Mouse (Mus musculus) urinary bladder, adult 18-20 months (tissue): Measurements from ENCODE around the gene Doc2b.
A peak's percentile ranks its signal among the peaks of the same experiment; 100 is the strongest.

Source experiments
- DNase-seq, 2 experiments: peaks; one replicate each; pipeline ENCODE4 v3.0.0; 2022; ENCODE audit warnings: low spot score in 2 of 2, mixed read lengths in 2 of 2

Gene Doc2b

DNA sequence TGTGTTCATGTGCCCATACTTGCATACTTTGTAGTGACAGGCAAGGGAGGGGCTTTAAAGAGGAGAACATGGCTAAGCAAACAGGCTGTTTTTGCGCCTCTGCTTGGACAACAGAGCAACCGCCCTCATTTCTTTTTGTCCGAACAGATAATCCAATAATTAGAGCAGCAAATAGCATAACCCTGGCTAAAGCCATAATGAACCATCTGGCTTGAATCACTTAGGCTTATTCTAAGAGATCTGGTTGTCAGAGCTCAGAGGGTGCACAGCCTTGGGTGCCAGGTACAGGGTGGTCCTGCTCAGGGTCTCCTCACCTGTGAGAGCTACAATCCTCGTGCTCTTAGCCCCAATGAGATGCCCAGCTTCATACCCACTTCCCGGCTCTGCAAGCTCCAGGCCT lies 2.5 kb downstream of the Doc2b start:
- no peak for DNase-seq

DNA sequence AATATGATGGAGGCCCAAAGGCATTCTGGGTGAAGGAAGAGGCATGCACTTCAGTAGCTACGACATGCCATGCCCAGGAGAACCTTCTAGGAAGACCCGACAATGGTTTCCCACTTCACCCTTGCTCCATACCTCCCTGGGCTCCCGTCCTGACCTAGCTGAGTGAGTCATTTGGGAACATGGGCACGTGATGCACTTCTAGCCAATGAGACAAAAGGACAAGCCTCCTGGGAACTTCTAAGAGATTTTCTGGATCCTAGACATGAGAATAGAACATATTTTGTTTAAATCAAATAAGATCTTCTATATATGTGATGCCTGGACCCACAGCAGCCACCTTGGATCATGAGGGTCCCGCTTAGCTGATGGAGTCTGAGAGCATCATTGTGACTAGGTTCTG lies 3.3 kb downstream of the Doc2b start:
- DNase-seq, result no peak

DNA sequence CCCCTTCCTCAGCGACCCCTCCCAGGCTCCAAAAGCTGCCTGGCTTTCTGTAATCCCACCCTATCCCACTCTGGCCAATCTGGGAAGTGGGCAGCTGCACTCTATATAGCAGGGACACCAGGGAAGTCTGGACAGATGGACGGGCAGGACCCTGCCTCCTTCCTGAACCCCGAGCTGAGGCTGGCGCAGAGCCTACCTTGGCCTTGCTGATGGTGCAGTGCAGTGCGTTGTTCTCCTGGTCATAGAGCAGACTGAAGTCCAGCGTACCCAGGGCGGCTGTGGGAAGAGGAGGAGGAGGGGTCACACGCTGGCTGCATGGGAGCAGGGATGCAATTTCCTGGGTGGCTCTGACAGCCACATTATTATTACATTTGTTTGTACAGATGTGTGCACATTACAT lies 10.0 kb downstream of the Doc2b start:
- DNase-seq, result no peak

DNA sequence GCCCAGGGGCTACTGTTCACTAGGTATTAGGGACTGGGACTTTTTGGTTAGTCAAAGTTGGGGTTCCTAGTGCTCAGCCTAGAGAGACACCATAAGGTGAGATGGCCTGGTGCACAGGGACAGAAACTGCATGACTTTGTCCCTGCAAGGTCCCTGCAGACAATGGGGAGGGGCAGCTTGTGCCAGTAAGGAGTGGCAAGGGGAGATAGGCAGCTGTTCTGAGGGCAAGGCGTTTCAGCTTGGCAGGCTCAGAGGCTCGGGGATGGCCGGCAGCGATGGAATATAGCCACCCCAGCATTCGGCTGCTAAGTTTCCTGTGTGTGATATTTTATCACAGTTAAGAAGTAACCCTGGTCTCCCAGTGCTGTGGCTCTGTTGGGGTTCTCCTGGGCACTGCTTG lies 12.1 kb downstream of the Doc2b start:
- no peak for DNase-seq

DNA sequence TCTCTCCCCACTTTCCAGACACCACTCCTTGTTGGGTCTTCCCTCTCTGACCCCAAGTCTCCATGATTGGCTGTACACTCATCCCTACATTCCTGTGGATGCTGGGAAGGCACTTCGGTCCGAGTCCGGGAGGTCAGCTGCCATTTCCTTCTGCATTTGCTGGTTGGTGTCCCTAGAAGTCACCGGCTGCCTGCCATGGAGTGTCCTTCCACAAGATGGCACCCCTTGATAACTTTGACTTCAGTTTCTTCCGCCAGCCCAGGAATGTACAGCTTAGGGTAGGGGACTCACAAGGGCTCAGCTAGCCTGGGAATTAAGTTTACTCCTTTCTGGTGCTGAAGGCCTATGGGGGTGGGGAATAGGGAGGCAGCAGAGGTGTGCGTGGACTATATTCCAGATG lies 13.9 kb downstream of the Doc2b start:
- DNase-seq, result peak; percentile 44 to 55

DNA sequence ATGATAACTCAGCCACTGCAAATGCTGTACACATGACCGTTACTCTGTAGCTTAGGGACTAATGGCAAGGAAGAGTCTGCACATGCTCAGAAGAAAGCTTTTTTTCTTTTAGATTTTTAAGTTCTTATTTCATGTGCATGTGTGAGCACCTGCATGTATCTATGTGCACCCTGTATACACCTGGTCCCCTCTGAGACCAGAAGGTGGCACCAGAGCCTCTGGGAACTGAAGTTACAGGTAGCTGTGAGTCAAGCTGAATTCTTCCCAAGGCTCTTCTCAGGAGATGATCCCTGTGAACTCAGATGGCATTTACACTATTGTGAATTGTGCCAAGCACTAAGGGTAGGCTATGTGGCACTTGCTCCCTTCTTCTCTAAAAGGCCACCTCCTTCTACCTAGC lies 19.9 kb downstream of the Doc2b start:
- DNase-seq, result no peak

DNA sequence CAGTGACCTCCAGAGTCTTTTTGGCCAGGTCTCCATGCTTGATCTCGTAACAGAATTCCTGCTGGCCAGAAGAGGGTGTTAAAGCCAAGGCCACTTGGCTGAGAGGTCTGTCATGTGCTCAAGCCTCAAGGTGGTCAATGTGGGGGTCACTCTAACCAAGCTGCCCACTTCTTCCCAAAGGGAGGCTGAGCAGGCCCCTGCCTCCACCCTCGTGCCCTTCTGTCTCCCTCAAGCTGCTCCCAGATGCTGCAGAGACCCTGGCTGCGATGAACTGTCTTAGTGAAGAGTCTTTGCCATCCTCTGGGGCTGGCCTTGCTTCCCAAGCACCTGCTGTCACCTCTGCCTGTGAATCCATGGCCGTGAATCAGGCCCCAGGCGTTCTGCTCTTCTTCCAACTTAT lies 23.3 kb downstream of the Doc2b start:
- DNase-seq, result no peak

DNA sequence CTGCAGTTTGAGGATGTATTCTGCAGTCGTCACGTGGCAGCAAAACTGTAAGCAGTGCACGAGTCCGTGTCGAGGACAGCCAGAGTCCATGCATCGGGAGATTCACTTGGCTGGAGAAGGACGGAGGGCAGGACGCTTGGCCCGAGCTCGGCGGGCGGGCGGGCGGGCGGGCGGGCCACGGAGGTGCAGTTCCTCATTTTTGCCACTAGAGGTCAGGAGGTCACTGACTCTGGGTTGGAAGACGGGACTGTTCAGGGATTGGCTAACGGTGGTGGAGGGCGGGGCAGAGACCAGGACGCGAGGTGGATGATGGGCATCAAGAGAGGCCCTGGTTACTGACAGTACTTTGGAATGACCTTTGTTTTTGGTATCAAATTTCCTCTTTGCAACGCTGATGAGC lies 26.6 kb downstream of the Doc2b start:
- DNase-seq, result peak; percentile 63 to 78

DNA sequence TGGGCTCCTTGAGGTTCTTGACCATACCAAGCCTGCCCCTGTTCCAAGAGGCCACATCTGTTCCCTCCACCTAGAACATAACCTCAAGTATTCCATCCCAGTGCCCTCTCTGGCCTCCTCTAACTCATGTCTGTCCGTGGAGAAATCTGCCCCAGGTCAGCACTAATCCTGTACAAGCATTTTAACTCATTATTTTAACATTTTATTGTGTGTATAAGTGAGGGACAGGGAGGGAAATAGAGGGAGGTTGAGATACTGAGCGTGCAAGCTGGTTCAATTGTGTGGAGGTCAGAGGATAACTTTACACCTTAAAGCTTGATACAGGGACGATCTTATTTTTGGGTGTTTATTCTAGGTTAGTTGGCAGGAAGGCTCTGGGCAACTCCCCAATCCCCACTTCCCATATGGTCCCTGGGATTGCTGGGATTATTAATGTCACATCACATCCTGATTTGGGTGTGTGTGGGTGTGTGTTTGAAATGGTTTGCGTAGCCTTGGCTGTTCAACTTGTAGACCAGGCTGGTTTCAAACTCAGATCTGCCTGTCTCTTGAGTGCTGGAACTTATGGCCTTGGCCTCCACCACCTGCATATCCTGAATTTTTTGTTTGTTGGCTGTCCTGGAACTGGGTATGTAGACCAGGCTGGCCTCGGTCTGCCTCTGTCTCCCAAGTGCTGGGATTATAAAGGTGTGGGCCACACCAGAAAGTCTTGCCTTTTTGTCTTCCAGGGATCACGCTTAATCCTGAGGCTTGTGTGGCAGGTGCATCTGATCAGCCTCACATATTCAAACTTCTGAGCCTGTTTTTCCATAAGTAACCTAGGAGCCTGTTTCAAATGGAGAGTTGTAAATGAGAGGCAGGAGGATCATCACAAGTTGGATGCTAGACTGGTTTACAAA lies 27.5 kb downstream of the Doc2b start:
- no peak for DNase-seq

DNA sequence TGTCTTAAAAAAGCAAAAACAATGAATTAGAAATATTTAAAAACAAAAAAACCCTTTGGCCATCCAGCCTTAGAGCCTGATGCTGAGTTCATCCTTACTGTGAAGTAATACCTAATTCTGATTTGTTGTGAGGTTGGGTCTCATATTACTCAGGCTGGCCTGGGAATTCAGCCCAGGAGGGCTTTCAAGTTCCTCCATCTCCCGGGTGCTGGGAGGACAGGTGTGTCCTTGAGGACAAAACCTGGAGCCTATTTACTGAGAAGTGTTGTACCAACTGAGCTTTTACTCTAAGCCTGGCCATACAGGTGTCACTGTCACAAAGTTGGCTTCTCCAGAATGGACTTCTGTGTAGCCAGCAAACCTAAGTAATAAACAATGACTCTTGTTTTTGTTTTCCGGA lies 28.8 kb downstream of the Doc2b start:
- no peak for DNase-seq

DNA sequence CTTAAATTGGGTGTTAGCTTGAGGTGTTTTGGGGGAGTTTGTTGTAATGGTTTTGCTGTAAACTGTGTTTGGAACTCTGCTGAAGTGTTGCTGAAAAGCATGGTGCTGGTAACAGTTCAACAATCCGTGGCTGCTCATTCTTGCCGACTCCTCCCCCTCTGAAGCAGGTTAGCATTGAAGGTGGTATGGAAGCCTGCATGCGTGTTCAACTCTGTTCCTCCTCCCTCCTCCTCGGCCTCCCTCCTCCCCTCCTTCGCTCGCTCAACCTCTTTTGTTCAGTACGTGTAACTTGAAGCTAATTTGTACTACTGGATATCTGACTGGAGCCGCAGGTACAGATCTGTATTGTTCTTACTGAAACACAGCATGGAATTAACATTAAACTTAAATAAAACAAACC lies 30.7 kb downstream of the Doc2b start:
- DNase-seq, result no peak

DNA sequence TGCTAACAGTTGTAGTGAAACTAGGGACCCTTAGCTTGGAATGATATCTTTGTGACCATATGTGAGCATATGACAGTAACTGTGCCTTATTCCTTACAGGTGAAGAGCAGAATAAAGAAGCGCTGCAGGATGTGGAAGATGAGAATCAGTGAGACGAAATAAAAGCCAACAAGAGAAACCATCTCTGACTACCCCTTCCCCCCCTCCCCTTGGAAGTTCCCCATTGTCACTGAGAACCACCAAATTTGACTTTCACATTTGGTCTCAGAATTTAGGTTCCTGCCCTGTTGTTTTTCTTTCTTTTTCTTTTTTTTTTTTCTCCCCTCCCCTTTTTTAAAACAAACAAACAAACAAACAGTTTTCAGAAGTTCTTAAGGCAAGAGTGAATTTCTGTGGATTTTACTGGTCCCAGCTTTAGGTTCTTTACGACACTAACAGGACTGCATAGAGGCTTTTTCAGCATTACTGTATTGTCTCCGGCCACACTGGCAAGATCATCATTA lies 31.3 kb downstream of the Doc2b start:
- no peak for DNase-seq

DNA sequence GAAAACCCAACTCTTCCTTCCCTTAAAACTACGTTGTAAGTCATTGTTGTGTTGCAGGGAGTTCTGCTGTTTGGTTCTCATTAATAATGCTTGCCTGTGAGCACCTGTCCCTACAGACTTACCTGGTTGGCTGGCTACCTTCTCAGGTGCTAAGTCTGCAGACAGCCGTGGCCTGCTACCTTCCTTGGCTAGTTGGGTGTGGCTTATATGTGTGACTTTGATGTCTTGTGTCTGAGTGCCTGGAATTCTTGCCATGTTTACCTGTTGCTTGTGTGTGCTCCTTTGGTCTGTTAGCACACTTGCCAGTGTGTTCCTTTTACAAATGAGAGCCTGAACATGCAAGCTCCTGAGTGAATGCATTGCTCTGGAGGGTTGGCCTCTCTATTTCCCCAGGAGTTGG lies 33.1 kb downstream of the Doc2b start:
- DNase-seq, result no peak

DNA sequence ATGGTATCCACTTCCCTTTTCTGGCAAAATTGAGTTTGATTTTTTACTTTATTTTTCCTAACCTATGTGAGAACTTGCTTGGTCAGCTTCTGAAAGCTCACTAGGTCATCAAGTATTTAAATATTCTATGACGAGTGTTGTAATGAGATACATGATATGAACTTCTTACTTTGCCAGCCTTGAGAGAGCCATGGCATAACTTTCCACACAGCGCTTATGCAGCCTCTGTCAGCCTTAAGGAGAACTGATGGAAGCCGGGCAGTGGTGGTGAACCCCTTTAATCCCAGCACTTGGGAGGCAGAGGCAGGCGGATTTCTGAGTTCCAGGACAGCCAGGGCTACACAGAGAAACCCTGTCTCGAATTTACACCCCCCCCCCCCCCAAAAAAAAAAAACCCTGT lies 35.1 kb downstream of the Doc2b start:
- DNase-seq, result no peak

DNA sequence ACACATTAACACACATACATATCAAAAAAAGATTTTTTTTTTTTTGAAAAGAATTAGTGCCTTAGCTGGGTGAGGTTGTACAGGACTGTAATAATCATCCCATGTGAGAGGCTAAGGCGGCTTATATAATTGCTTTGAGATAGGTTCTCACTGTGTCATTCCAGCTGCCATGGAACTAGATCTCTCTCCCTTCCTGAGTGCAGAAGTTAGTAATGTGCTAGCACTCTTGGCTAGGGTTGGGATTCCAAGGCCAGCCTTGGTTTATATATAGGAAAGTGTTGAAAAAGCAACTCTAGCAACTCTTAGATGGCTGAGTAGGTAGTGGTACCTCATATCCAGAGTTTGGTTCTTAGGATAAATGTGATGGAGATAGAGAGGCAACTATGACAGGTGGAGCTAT lies 37.3 kb downstream of the Doc2b start:
- DNase-seq, result no peak

DNA sequence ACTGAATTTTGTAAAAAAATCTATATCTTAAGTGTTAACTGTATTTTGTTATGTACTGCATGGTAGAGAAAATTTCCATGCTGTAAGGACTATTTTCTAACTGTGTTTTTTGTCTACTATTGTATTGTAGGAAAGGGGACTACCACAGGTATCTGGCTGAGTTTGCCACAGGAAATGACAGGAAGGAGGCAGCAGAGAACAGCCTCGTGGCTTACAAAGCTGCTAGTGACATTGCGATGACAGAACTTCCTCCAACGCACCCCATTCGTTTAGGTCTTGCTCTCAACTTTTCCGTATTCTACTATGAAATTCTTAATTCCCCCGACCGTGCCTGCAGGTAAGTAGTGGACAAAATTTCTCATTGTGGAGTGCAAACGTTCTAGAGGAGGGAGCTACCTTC lies 39.2 kb downstream of the Doc2b start:
- no peak for DNase-seq

DNA sequence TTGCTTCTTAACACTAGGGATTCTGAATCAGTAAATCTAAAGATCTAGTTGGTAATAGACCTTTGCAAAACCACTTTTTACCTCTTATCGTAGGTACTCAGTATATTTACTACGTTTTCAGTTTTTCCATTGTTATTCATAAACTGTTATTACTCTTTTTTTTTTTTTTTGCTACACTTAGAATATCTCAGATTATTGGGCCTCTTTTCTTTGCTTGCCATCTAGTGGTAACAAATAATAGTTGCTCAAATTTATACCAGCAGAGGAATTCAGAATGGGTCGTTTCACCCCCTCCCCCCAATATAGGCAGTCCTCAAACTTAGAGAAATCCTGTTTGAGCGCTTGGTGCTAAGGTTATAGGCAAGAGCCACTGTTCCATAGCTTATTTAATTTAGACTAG lies 44.8 kb downstream of the Doc2b start:
- no peak for DNase-seq

DNA sequence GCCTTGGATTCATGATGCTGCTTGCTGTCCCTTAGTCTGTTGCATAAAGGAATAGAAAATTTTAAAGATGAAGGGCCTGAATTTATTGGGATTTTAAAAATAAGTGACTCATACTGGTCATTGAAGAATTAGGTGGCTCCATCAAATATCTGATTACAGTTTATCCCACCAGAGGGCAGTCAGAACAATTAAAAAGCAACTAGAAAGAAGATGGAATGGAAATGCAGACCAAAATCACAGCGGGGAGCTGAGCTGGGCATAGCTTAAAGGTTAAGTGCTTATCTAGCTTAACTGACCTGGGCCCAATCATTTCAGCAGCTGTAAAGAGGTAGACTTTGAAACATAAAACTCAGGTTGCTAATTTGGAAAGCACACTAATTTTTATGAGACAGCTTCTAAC lies 45.3 kb downstream of the Doc2b start:
- DNase-seq, result no peak

DNA sequence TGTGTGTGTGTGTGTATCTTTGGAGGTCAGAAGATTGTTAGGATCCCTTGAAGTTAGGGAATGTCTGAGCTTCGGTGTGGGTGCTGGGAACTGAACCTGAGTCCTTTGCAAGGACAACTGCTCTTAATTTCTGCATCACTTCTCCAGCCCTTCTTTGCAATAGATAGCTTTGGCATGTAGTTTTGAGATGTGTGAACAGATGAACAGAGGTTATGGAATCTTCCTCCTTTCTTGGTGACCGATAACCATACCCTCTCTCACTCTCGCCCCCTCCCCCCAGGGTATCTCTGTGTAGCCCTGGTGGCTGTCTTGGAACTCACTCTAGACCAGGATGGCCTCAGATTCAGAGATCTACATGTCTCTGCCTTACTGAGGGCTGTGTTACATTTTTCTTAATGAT lies 51.1 kb downstream of the Doc2b start:
- no peak for DNase-seq

DNA sequence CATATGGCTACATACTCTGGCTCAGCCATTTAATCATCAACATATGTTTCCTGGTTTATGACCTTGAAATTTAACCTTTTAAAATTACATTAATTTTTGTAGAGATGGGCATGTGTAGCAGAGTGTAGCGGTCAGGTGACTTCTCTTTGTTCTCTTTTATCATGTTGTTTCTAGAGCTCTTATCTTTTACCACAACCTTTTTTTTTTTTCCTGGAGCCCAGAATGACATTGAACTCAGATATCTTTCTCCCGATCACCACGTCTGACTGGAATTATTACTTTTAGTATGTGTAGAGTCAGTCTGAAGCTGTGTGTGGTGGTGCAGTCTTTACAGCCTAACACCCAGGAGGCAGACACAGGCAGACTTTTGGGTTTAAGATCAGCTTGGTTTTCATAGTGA lies 54.2 kb downstream of the Doc2b start:
- DNase-seq, result no peak

DNA sequence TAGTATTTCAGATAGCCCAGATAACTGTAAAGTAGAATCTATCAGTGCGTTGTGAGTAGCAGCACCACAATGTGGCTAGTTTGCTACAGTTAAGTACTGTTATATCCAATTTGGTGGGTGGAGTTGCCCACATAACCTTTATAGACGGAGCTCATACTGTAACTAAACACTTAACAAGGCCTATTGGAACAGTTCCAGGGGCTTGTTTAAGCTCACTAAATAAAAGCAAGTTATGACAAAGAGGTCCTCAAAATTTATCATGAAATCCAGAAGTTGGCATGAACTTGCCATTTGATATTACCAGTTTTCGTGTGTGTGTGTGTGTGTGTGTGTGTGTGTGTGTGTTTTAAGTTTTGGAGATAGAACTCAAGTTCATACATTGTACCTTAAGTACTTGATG lies 55.6 kb downstream of the Doc2b start:
- no peak for DNase-seq

DNA sequence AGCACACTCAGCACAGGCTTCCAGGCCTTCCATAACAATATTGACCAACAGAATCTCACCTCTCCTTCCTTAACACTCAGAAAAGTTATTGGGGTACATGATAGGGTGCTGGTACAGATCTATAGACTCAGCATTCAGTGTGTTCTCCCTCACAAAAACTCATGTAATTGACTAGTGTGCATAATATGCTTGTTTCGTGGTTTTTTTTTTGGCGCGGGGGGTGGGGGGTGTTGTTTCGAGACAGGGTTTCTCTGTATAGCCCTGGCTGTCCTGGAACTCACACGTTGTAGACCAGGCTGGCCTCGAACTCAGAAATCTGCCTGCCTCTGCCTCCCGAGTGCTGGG lies 57.4 kb downstream of the Doc2b start:
- no peak for DNase-seq

DNA sequence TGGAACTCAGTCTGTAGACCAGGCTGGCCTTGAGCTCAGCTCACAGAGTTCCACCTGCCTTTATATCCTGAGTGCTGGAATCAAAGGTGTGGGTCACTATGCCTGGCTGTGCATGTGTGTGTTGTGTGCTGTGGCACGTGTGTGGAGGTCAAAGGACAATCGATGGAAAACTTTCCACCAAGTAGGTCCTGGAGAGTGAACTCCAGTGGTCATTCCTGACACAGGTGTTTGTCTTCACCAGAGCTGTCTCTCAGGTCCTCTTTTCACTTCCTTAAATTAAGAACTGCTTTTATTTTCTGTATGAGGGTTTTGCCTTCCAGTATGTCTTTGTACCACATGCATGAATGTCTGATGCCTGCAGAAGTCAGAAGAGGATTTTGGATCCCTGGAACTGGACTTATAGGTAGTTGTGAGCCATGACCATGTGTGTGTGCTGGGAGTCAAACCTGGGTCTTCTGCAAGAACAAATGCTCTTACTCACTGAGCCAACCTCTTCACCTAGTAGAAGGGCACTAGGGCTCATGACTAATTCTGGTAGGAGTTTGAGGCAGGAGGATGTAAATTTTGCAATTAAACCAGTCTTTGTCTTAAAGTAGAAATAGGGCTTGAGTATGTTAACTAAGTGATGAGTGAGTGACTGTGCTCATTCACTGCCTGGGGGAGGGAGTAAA lies 57.9 kb downstream of the Doc2b start:
- no peak for DNase-seq
